Mouse (Mus musculus) left cerebral cortex, adult 2 months (tissue): ENCODE measurements at regions not wholly inside any gene's neighbourhood (a gene's known extent, or its start where the extent isn't known, plus 50 kb on each side); places are given as distances from the start of the nearest gene placed in this dataset.

Experiments
- DNase-seq, 2 experiments: peaks; one replicate each; pipeline ENCODE4 v3.0.0; 2021 to 2022; ENCODE audit warnings: low spot score in 2 of 2, mixed read lengths in 1 of 2; ENCODE audit errors: extremely low spot score in 1 of 2
- H3K27ac ChIP-seq: fragments of 200-600 bp; 2 replicates; pipeline ENCODE4 v1.8.1; 2022
- H3K4me3 ChIP-seq: fragments of 200-600 bp; 2 replicates; pipeline ENCODE4 v1.8.1; 2022
- CTCF ChIP-seq: fragments of 200-600 bp; IDR thresholded peaks from 2 replicates; pipeline ENCODE4 v1.8.1; 2022; ENCODE audit warnings: antibody characterized with exemption, mild to moderate bottlenecking, moderate library complexity
- intact Hi-C: fragments of 180-260 bp; cut with DNase I; formaldehyde crosslinking; loops from one replicate; pipeline ENCODE4 v1.15.1; 2025

DNA sequence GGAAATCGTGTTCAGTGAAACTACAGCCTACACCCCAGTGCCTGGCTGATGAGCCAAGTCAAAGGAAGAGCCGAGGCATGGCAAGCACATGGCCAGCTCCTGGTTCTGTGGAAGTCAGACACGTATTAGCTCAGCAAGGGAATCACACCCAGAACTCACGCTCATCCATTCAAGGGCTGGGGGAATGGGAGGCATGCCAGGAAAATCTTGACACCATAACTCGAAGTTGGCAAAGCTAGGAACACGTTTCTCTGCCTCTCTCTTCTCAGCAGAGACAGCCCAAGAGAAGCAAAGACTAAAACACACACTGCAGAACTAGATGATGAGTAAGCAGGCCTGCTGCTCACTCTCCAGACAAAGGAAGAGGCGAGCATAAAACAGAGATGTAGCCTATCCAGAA, 53.5 kb upstream of the Ypel5 start:
- H3K27ac ChIP-seq = no peak overlapping the region
- no peak overlapping the region for H3K4me3 ChIP-seq
- DNase-seq = peak in 1 of 2 experiments; percentile 24
- intact Hi-C loops = loop anchor here (5.0 kb wide), 2 partner anchors 815 to 1230 kb away; partner anchors contain the start of gene Spdya
- no peak for TF ChIP-seq CTCF

GRCm38 (mm10) chr17:72781786-72782185, 54.5 kb upstream of the Ypel5 start:
- intact Hi-C loops = loop anchor here (1.0 to 5.0 kb wide), 4 partner anchors 175 to 1229 kb away; partner anchors contain the start of gene Spdya
- TF ChIP-seq CTCF = peak; percentile 92
- peak; percentile 69 to 80 for DNase-seq
- Histone ChIP-seq H3K4me3 (no peak overlapping the region), H3K27ac (no peak overlapping the region)

GRCm38 (mm10) chr17:72768266-72768665, 68.0 kb upstream of the Ypel5 start:
- no peak overlapping the region for H3K27ac ChIP-seq
- intact Hi-C loops = no loop called here
- no peak overlapping the region for H3K4me3 ChIP-seq
- no peak for TF ChIP-seq CTCF
- DNase-seq = no peak

- DNase-seq = no peak
- intact Hi-C loops = no loop called here
- H3K27ac ChIP-seq = no peak overlapping the region
- no peak for TF ChIP-seq CTCF
- no peak overlapping the region for H3K4me3 ChIP-seq
Measured at GRCm38 (mm10) chr17:72760937-72761336, 75.3 kb upstream of the Ypel5 start.

GRCm38 (mm10) chr17:72746411-72746810, 89.8 kb upstream of the Ypel5 start:
- Histone ChIP-seq H3K4me3 (no peak overlapping the region), H3K27ac (no peak overlapping the region)
- TF ChIP-seq CTCF = no peak
- DNase-seq = peak in 1 of 2 experiments; percentile 18
- intact Hi-C loops = no loop called here

DNA sequence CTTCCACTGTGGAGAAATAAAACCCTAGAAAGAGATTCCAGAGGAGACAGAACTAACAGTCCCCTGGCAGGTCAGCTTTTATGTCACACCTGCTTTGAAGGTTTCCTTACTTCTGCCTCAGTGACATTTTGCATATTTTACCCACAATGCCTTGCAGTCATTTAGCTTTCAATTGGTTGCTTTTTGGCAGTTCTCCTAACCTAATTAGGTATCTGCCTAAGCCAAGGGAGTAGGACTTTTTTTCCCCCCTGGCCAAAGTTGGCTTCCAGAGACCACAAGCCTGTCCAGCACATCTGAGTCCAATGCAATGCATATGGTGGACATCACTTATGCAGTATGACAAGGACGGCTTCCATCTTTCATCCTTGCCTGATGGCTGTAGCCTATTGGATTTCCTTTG, 103.2 kb upstream of the Ypel5 start:
- no peak for DNase-seq
- Histone ChIP-seq H3K4me3 (no peak overlapping the region), H3K27ac (no peak overlapping the region)
- intact Hi-C loops = no loop called here
- no peak for TF ChIP-seq CTCF

DNA sequence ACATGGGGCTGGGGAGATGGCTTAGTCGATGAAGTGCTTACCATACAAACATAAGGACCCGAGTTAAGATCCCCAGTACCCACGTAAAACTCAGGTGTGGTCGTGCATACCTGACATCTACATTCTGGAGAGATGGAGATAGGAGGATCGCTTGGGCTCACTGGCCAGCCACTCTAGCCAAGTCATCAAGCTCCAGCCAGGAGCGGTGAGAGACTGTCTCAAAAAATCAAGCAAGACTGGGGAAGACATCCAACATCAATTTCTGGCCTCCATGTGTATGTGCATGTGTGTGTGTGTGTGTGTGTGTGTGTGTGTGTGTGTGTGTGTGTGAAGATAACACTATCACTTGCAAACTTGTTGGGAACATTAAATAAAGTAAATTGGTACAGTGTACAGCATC, 104.6 kb upstream of the Ypel5 start:
- Histone ChIP-seq H3K27ac (no peak overlapping the region), H3K4me3 (no peak overlapping the region)
- no peak for TF ChIP-seq CTCF
- no peak for DNase-seq
- intact Hi-C loops = no loop called here

GRCm38 (mm10) chr17:72731175-72731574, 105.1 kb upstream of the Ypel5 start:
- DNase-seq = peak in 1 of 2 experiments; percentile 8
- TF ChIP-seq CTCF = no peak
- Histone ChIP-seq H3K27ac (no peak overlapping the region), H3K4me3 (no peak overlapping the region)
- intact Hi-C loops = no loop called here

DNA sequence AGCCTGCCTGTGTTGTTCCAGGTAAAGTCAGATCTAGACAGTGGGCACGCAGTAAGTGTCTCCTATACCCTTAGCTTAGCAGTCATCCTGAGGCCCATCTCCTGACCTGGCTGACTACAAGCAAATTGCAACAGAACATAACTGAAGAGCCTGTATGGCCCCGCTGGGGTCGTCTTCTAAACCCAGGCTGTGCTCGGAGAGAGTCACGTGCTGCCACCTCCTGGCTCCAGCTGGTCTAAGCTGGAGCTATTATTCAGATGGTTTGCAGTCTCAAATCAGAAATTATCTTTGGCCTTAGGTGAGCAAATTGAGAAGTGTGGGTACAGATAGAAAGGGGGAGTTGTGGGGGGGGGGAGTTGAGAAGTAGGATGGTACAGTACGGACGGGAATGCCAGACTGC, 115.5 kb upstream of the Ypel5 start:
- DNase-seq = no peak
- no peak overlapping the region for H3K4me3 ChIP-seq
- TF ChIP-seq CTCF = peak; percentile 21
- no peak overlapping the region for H3K27ac ChIP-seq
- intact Hi-C loops = no loop called here

DNA sequence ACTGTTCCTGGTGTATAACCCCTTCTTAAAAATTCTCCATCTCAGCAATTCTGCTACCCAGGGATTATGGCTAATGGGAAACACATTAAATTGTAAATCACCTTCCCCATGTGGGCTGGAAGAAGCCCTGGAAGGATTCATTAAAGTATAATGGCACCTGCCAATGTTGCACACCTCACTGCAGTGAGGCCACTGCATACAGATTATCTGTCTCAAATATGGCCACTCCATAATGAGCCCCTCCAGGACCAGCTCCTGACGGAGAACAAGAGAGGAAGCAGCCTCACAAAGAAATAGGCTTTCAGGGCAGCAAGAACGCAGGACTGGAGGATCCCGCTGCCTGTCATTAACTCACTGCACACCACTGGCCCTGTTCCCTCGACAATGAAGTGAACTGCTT, 115.2 kb upstream of the Alk start:
- no peak for TF ChIP-seq CTCF
- no peak for DNase-seq
- Histone ChIP-seq H3K4me3 (no peak overlapping the region), H3K27ac (no peak overlapping the region)
- intact Hi-C loops = no loop called here

DNA sequence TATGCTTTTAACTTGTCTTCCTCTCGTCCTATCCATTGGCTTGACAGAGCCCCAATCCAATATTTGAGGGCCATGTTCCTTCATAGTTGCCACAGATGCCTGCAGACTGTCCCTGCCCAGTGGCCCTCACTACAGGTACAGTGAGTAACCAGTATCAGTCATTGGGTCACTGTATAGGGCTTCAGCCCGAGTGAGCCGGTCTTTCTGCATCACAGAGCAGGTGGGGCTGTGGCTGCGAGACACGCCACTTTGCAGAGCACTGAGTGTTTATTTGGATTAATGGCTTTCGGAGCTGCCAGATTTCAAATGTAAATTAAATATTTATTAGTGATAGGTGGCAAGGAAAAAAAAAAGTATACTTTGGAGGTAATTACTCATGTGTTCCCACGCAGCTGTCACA, 87.2 kb upstream of the Alk start:
- Histone ChIP-seq H3K4me3 (no peak overlapping the region), H3K27ac (no peak overlapping the region)
- DNase-seq = no peak
- intact Hi-C loops = no loop called here
- no peak for TF ChIP-seq CTCF

DNA sequence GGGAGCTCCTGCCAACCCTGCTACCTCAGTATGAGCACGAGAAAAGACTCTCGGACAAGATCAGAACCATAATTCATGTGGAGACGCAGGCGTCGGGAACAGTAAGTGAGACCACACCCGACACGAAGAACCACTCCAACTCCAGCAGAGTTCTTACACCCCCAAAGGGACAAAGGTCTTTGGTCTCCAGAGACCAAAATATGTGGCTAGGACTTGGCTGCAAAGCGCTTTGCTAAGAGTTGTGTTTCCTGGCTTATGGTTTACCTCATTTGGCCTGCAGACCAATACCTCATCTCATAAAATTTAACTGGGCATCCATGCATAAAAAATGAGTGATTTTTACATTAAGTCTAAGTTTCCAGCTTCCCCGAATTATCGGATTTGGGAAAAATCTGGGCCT, 85.2 kb upstream of the Alk start:
- no peak for TF ChIP-seq CTCF

GRCm38 (mm10) chr17:72688800-72689199, 84.4 kb upstream of the Alk start:
- DNase-seq = no peak
- Histone ChIP-seq H3K4me3 (no peak overlapping the region), H3K27ac (no peak overlapping the region)
- TF ChIP-seq CTCF = no peak
- intact Hi-C loops = no loop called here

More for the DNA sequence above, 85.2 kb upstream of the Alk start:
- intact Hi-C loops = no loop called here
- H3K4me3 ChIP-seq = no peak overlapping the region
- H3K27ac ChIP-seq = no peak overlapping the region
- DNase-seq = no peak

DNA sequence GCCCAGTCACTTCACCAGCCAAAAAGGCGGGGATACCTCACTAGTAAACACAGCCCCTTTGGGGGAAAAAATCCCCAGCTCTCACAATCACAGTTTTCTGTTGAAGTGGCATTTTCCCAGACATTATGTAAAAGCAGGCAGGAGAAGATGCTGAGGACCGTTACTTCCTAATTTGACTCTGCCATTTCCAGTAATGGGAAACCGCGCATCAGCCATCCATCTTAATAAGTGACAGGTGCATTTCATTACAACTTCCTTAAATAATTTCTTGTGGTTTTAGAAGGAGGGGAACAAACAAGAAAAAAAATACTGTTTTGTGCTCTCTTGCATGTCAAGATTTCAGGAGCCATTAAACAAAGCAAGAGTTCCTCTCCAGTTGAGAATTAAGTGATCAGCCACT, 70.2 kb upstream of the Alk start:
- intact Hi-C loops = no loop called here
- no peak for DNase-seq
- H3K4me3 ChIP-seq = no peak overlapping the region
- no peak for TF ChIP-seq CTCF
- H3K27ac ChIP-seq = no peak overlapping the region
